In the genomic region with DNA sequence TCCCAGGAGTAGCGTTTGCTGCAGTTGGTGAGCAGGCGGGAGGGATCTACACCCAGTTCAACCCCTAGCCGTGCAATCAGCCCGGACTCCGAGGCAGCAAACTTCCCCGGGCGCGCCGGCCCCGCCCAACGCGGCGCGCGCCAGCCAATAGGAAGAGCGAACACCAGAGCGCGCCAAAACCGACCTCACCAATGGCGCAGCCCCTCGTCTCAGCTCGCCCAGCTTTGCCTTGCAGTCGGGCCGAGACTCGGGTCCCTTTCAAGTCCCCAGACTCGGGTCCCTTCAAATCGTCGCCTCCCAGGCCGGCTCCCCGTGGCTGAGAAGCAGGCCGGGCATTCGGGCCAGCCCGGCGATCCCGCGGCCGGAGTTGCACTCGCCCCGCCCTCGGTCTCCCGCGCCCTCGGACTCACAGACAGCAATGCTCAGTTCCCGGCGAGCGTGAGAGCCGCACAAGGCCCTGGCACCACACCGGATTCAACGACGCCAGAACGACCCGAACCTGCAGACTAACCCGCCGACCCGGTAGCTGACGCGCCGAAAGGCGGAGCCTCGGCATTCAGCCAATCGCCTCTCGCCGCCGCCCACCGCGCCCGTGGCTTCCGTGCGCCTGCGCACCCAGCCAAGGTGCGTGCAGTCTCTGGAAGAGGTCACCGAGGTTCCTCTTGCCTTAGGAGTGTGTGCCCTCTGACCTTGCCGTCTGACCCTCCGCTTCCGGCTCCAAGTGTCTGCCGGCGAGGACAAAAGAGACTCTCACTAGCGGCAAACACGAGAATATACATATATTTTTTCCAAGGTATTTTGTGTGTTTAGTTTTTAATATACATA, we compare ENCODE assay signal across 8 mouse cellular contexts. TPM values are rescaled to one million over a fixed set of nuclear protein-coding genes. Genes with fewer than 3 reads are reported as not detected.
DNase-seq lines count a peak whose midpoint lies in the region; ATAC-seq and TF ChIP-seq lines count a peak whose summit lies in the region.

A gene (minus strand): TSS at position 521 of the 825 bp plus-strand sequence.

- TF ChIP-seq POLR2A in cortical plate, adult 2 months (IDR thresholded peaks at IDR 0.05; ENCODE audit: extremely low read depth, insufficient read depth, low read length) = peak; percentile 73

- H3K4me1 ChIP-seq in cortical plate, adult 2 months (ENCODE audit: control insufficient read depth, insufficient read depth, low read length) = no peaks in the 10 kb centered on the region

- no peak within 1 kb of the TSS for H3K27ac ChIP-seq in cortical plate, adult 2 months (ENCODE audit: insufficient read depth, low read length)

- peak within 1 kb of the TSS; percentile 48 for H3K4me3 ChIP-seq in cortical plate, adult 2 months (ENCODE audit: insufficient read depth, low read length)

- ATAC-seq in activated CD4-positive, CD25-positive, alpha-beta regulatory T cell, adult 4 months = peak; percentile 91
- ATAC-seq in megakaryocyte progenitor cell, adult 5-6 weeks (replicated peaks; ENCODE audit: poor library complexity) = peak; percentile 90

- TF ChIP-seq CTCF in cortical plate, adult 2 months (IDR thresholded peaks at IDR 0.05; ENCODE audit: extremely low read depth, insufficient read depth, low read length) = no peak

- DNase-seq in gastrocnemius, postnatal 10 days = peak; percentile 84
- DNase-seq in induced T-regulatory cell, adult 2 months (ENCODE audit: low read depth) = peak; percentile 97
- peak; percentile 61 to 76 for DNase-seq in left cerebral cortex, adult 9 months (ENCODE audit: low spot score in 2 of 2)
- peak; percentile 83 for DNase-seq in right cerebral cortex, postnatal 14 days
- peak; percentile 84 to 87 for DNase-seq in urinary bladder, postnatal 36 days (ENCODE audit: low spot score in 2 of 2)

RNA-seq across cellular contexts. Expression of the gene that starts here (rescaled TPM):
- 10 to 100 TPM; 47.8 to 61.4 TPM for polyA plus RNA-seq in activated CD4-positive, CD25-positive, alpha-beta regulatory T cell, adult 4 months (2017; shearing (Covaris generic))
- 5.1 and 6.0 TPM in 2 replicates for polyA plus RNA-seq in cortical plate, adult 2 months (2012; rRNA removed)
- 1 to 10 TPM; 3.7 to 5.6 TPM for total RNA-seq in gastrocnemius, postnatal 10 days (2021)
- 185 and 201 TPM in 2 replicates for total RNA-seq in megakaryocyte progenitor cell, adult 5-6 weeks (2015)
- total RNA-seq in megakaryocyte progenitor cell, adult 5-6 weeks (2017) = 207 and 229 TPM in 2 replicates

Comparison
In these comparisons a context has a peak if more than half of its experiments do, and no peak if none do; other contexts are left out.
1. RNA of the gene that starts here (total RNA-seq): 185 to 229 TPM in megakaryocyte progenitor cell, adult 5-6 weeks; 3.7 to 5.6 TPM in gastrocnemius, postnatal 10 days; every median in the first group is over 10 times any median in the second.
2. Peak in every context shown above with its lines, with median percentiles within 50 percentile points of each other: DNase-seq.